9 mouse cellular contexts compared by ENCODE assay signal in genomic region chr7:66196609-66197445, GRCm38 (mm10).
DNase-seq lines count a peak whose midpoint lies in the region; ATAC-seq lines count a peak whose summit lies in the region.
"Had no signal": no experiment of that assay in that cellular context is flagged by ENCODE, and none has a peak within 500 bp of the region (broad histone marks: within the 10 kb centered on the region; RNA-seq: fewer than 3 reads in every experiment).

No protein-coding gene starts in this region.

- H3K36me3 ChIP-seq in liver, embryonic 11.5 days (ENCODE audit: control insufficient read depth, insufficient read depth, low read length) = no peaks in the 10 kb centered on the region
- no peaks in the 10 kb centered on the region for H3K36me3 ChIP-seq in stomach, embryonic 16.5 days (ENCODE audit: control insufficient read depth, insufficient read depth, low read length)

- H3K4me1 ChIP-seq in liver, embryonic 11.5 days (replicated peaks; ENCODE audit: control insufficient read depth, insufficient read depth, low read length) = peaks cover 73% of the 10 kb centered on the region
- peaks cover 6% of the 10 kb centered on the region; the same call in 1 of the 2 replicates for H3K4me1 ChIP-seq in stomach, embryonic 16.5 days (ENCODE audit: control insufficient read depth, insufficient read depth, low read length)

- peak; percentile 53 for DNase-seq in ovary, adult 18-20 months (ENCODE audit: low spot score)
- DNase-seq in ovary, postnatal 10 days (ENCODE audit: low spot score) = no peak
- peak; percentile 75 for DNase-seq in liver, embryonic 11.5 days (ENCODE audit: low spot score)
- DNase-seq in left cerebral cortex, adult 11 months (ENCODE audit: low spot score) = no peak
- DNase-seq in layer of hippocampus, adult 18-20 months (ENCODE audit: low spot score in 2 of 2) = no peak
- DNase-seq in right cerebral cortex, postnatal 4 days = no peak

- WGBS in liver, embryonic 11.5 days = 18% methylated on average over 11 of the region's 11 CpGs
- 61% methylated on average over 11 of the region's 11 CpGs for WGBS in stomach, embryonic 16.5 days

- H3K4me2 ChIP-seq in liver, embryonic 11.5 days = peak overlapping the region; percentile 53
- no peak overlapping the region for H3K4me2 ChIP-seq in stomach, embryonic 16.5 days (ENCODE audit: low read depth, low read length)

- no peaks in the 10 kb centered on the region for H3K9me3 ChIP-seq in liver, embryonic 11.5 days (ENCODE audit: control insufficient read depth, low read length)
- no peaks in the 10 kb centered on the region for H3K9me3 ChIP-seq in stomach, embryonic 16.5 days (replicated peaks; ENCODE audit: control insufficient read depth, low read length)

- H3K27ac ChIP-seq in liver, embryonic 11.5 days (ENCODE audit: low read depth, low read length) = peak overlapping the region; percentile 100
- no peak overlapping the region; the same call in 1 of the 2 replicates for H3K27ac ChIP-seq in stomach, embryonic 16.5 days (ENCODE audit: low read length)
- H3K27ac ChIP-seq: kidney, postnatal 0 days had no signal

- H3K9ac ChIP-seq in liver, embryonic 11.5 days (ENCODE audit: low read depth, low read length) = peak overlapping the region; percentile 62
- no peak overlapping the region for H3K9ac ChIP-seq in stomach, embryonic 16.5 days (ENCODE audit: low read length)

- ATAC-seq in granulocyte monocyte progenitor cell, adult 5-6 weeks (replicated peaks; ENCODE audit: poor library complexity, severe bottlenecking) = 0 out of 2 replicates have a peak, but pooled peaks have one; percentile 8
- peak; percentile 91 for ATAC-seq in liver, embryonic 11.5 days (replicated peaks; ENCODE audit: low FRiP score)
- ATAC-seq in stomach, embryonic 16.5 days (ENCODE audit: insufficient read depth, low FRiP score) = peak; percentile 74

- H3K27me3 ChIP-seq in liver, embryonic 11.5 days (replicated peaks; ENCODE audit: control insufficient read depth, insufficient read depth, low read length) = no peaks in the 10 kb centered on the region
- no peaks in the 10 kb centered on the region for H3K27me3 ChIP-seq in stomach, embryonic 16.5 days (ENCODE audit: control insufficient read depth, insufficient read depth, low read length)

- no peak overlapping the region for H3K4me3 ChIP-seq in liver, embryonic 11.5 days (ENCODE audit: low read depth, low read length)
- no peak overlapping the region for H3K4me3 ChIP-seq in stomach, embryonic 16.5 days (replicated peaks; ENCODE audit: low read length)

Comparison
In these comparisons a context has a peak if more than half of its experiments do, and no peak if none do; other contexts are left out.
1. DNase-seq: peak in ovary, adult 18-20 months (single experiment) and liver, embryonic 11.5 days (single experiment); none in ovary, postnatal 10 days (single experiment), left cerebral cortex, adult 11 months (single experiment), layer of hippocampus, adult 18-20 months (0 of 2) and right cerebral cortex, postnatal 4 days (single experiment).
2. ATAC-seq: peak in every context shown above with its lines; median percentile 91 in liver, embryonic 11.5 days; 74 in stomach, embryonic 16.5 days; 8 in granulocyte monocyte progenitor cell, adult 5-6 weeks.